Mouse (Mus musculus) brain, adult 2 months (tissue): ENCODE measurements around the gene Gm10203.
A peak's percentile ranks its signal among the peaks of the same experiment; 100 is the strongest.
"Not testable (repeated sequence)": the region's sequence is repeated elsewhere in the genome, so short reads cannot be mapped to it uniquely, and the experiment has no call there.

ENCODE experiments used
- DNase-seq: peaks from one replicate; pipeline ENCODE4 v3.0.0; 2011; ENCODE audit warnings: low read depth, low spot score

Gene Gm10203

GRCm38 (mm10) chr6:149134391-149135150 lies 4.6 kb downstream of the Gm10203 start:
- DNase-seq = no peak

GRCm38 (mm10) chr6:149135631-149136030 lies 5.7 kb downstream of the Gm10203 start:
- DNase-seq = no peak

DNA sequence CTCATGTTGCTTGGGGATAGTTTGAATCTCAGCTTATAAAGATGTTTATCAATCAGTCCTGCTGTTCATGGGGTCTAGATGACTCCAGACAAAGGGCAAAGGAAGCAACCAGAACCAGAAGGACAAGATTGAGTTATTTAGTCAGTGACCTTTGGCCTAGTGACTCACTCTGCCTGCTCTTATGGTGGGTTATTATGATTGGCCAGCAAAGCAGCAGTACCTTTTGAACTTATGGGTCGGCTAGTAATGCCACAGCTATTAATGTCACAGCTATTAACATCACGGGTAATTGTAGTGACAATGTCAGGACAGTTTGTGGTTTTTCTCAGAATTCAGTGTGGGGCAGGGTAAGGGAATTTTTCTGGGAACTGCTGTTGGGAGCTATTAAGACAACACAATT lies 8.0 kb downstream of the Gm10203 start:
- DNase-seq = no peak

GRCm38 (mm10) chr6:149139011-149139410 lies 9.0 kb downstream of the Gm10203 start:
- DNase-seq = no peak

DNA sequence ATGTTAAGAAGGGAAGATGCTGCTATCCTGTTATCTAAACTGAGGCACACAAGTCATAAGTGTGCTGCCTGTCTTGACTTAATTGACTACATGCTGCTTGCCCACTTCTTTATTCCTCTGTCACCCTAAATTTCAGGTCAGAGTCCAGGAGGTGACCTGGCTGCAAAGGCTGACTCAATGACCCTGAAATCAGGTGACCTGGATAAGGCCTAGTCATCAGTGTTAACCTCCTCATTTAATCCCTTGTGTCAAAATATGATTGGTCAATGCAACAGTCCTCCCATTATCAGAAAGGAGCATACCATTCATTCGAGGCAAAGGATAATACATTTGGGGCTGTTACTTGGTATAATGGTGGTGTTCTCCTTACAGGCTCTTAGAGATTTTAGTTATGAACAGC lies 9.5 kb downstream of the Gm10203 start, which contains the start of gene Etfbkmt:
TSS of gene Etfbkmt (plus strand) at position 379 of the 400 bp plus-strand sequence.
- no peak for DNase-seq

GRCm38 (mm10) chr6:149141393-149142173 lies 11.6 kb downstream of the Gm10203 start:
- DNase-seq = peak; percentile 87

DNA sequence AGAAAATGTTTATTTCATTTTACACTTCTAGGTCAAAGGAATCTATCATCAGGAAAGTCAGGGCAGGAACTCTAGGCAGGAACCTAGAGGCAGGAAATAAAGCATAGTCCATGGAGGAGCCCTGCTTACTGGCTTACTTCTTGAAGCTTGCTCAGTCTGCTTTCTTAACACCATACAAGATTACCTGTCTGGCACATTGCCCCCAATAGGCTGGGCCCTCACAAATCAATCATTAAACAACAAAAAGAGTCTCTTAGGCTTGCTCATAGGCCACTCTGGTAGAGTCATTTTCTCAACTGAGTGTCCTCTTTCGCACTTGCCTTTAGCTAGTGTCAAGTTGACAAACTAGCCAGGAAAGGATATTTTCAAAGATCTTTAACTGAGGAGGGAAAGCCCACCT lies 15.2 kb downstream of the Gm10203 start:
- no peak for DNase-seq

DNA sequence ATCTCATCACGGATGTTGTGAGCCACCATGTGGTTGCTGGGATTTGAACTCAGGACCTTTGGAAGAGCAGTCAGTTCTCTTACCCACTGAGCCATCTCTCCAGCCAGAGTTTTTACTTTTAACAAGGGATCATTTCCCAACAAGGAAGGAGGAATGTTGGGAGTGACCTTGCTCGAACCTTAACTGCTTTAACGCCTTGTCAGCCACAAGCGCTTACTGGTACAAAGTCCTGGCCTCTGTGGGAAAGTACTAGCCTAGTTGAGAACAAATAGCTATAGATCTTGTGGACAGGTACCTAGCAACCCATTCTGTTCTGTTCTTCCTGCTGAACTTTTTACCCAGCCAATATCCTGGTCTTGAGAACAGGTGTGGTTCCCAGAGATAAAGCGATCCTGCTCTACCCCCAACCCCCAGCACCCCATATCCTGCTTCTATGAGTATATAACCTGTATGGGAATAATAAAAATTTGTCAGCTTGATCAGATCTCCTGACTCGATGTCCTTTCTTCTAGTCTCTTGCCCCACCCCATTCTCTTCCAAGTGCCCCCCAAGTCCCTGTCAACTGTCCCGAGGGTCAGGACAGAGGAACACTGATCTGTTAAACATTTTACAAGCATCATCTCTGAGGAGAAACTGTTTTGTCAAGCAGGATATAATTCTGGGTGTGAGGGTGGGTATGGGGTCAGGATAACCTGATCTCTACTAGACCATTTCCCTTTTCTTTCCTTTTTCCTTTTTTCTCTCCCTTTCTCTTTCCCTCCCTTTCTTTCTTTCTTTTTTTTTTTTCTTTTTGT lies 18.7 kb downstream of the Gm10203 start:
- DNase-seq = no peak

GRCm38 (mm10) chr6:149152119-149152518 lies 22.1 kb downstream of the Gm10203 start:
- DNase-seq = no peak

- DNase-seq = no peak
Observed at GRCm38 (mm10) chr6:149153473-149154115, 23.6 kb downstream of the Gm10203 start.

DNA sequence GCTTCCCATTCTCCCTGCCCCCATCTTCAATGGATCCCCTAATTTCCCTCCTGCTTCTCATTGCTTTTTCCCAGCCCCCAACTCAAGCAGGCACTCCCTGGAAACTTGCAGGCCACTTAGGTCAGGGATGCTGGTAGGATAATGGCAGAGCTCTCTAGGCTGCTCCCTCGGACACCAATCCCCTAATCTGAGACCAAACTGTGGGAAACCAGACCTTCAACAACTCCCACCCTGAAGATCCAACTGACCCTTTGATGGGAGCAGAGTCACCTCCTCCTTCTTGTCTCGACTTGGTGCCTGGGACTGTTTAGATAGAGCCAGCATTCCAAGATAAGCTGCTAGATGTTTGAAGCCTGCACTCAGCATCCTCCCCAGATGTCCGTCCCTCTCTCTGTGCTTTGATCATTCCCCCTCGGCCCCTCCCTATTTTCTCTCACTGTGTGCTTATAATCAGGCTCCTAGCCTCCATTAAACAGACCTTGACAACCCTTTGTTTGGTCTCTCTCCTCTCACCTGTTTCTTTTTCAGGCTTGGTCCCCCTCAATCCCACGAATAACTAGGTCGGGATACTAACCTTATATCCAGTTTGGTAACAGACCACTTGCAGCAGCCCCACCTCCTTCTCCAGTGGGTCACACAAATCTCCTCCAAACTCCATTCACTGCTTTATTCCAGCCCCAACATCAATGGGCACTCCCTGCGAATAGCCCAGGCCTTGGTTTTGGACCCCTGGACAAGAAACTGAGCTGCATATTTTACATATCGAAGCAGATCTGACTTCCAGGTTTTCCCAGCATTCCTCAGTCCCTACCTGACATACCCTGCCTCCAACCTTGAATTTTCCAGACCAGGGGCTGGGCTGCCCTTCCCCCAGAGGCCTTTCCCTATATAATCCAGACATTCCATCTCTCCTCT lies 24.4 kb downstream of the Gm10203 start:
- DNase-seq = no peak

DNA sequence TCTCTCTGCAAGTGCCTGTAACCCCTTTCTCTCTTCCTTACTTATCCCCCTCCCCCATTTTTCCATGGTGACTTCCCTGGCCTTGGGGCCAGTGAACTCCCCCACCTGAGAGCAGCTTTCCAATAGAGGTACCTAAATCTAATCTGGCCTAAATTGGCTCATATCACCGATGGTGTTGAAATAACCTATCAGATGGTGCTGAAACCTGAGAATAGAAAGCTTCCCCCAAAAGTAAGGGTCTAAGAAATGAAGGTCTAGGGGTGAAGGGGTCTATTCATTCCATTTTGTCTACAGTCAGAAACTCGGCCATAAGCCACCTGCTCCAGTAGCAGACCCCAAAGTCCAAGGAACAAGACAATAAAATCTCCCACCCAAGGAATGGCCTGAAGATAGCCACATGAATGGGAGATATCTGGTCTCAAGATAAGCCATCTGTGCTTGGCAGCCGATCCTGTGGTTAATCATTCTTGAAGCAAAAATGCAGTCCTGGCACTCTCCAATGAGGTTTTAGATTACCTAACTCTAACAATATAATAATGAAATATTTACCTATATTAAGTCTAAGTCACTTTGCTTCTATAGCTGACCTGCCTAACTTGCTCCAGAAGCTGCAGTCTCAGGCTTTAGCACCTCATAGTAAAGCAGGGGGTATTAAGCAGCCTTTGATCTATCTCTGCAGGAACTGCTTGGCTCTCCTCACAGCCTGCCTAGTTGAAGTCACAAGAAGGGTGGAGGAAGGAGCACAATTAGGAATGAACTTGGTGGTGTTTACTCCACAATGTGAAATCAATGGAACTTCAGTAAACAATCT lies 25.3 kb downstream of the Gm10203 start:
- no peak for DNase-seq

- not testable (repeated sequence) for DNase-seq
Observed at GRCm38 (mm10) chr6:149167038-149167437, 37.1 kb downstream of the Gm10203 start.

- DNase-seq = no peak
Observed at GRCm38 (mm10) chr6:149167672-149168071, 37.7 kb downstream of the Gm10203 start.

DNA sequence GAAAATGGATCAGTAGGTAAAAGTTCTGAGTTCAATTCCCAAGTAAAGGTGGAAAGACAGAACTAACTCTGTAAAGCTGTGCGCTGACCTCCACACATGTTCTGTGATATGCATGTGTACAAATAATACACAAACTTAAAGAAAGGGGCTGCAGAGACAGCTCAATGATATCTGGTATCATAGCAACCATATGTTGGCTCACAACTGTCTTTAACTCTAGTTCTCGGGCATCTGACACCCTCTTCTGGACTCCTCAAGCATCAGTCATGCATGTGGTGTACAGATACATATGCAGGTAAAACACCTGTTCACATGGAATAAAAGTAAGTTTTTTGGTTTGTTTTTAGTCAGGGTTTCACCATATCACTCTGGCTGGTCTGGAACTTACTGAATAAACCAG lies 38.5 kb downstream of the Gm10203 start:
- no peak for DNase-seq

DNA sequence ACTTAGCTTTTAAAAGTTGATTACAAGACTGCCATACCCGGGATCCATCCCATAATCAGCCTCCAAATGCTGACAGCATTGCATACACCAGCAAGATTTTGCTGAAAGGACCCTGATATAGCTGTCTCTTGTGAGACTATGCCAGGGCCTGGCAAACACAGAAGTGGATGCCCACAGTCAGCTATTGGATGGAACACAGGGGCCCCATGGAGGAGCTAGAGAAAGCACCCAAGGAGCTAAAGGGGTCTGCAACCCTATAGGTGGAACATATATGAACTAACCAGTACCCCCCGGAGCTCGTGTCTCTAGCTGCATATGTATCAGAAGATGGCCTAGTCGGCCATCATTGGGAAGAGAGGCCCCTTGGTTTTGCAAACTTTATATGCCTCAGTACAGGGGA lies 40.0 kb downstream of the Gm10203 start:
- DNase-seq = not testable (repeated sequence)

GRCm38 (mm10) chr6:149173831-149174625 lies 44.1 kb downstream of the Gm10203 start:
- peak; percentile 50 for DNase-seq

DNA sequence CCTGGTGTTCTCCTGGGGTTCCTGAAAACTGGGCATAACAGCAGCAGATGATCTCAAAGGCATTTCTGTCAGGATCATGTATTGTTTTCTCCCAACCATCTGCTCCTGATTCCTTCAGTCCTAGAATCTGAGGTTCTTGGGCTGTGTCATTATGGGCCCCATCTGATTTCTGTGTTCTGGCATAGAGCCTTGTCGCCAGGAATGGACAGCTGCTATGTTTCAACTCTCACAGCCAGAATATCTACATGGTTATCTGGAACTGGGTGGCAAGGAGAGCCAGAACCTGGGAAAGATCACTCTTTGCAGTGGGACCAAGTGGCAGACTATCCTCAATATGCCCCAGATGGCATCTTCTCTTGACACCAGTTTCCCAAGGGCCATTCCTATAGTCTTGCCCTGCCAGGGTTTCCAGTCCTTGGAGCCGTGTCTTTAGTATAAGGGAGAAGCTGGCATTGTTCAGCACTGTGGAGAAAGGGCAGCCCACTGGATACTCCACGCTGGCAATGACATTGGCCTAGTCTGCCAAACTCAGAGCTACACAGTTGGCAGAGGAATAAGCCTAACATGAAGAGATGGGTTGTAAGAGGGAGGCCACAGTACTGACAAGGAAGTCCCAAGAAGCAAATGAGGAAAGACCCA lies 45.1 kb downstream of the Gm10203 start:
- DNase-seq = peak; percentile 78
